Mouse (Mus musculus): ENCODE measurements around the gene Olfr447. TPM values are rescaled to one million over a fixed set of nuclear protein-coding genes. Genes with fewer than 3 reads are reported as not detected.

Gene Olfr447
- not detected for total RNA-seq (2021)

DNA sequence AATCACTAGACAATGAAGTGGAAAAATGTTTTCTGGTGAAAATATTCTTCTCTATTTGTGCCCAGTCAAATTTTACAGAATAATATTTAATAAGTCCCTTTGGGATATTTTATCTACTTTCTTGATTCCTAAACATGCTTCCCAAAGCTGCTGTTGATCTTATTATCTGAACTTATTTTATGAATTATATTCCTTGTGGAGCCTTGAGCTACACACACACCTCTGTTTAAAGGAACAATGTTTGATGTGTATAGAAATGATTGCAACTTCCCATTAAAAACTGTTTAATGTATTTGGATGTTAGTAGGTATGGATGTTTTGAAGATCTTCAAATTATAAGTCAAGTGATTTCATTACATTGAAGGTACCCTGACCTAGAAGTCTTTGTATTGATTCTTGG, at the start of gene Olfr447:
Gene Olfr447 (plus strand): TSS at position 301 of the 400 bp plus-strand sequence.
- intact Hi-C loops (cut with DNase I): no loop called here
- DNase-seq: no peak

DNA sequence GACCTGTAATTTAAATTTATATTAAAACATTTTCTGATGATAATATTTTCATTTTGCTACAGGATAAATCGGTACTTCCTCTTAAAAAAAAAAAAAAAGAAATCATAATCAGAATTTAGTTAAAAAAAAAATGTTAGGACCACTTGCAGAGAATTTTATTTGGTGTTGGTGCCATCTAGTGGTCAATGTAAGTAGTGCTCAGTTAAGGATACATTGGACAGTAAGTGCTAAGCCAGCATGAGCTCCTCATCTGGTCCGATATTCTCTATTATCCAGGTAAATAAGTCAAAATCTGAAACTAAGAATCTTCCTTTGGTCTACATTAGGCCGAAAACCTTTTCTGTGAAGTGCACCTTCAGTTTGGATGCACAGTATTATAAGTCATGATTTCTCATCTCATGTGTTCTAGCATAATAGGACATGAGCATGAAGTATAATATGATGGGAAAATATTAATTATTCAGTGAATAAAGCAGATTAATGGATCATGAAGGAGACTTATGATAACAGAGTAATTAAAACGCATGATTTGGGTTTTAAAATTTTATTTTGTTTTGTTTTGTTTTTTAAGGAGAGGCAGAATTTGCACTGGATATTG, 48.4 kb upstream of the Olfr447 start:
- DNase-seq: peak; percentile 3 to 6
- intact Hi-C loops (cut with DNase I): loop anchor here (5.0 kb wide), 2 partner anchors 248 to 633 kb away; no protein-coding TSS in a partner anchor

DNA sequence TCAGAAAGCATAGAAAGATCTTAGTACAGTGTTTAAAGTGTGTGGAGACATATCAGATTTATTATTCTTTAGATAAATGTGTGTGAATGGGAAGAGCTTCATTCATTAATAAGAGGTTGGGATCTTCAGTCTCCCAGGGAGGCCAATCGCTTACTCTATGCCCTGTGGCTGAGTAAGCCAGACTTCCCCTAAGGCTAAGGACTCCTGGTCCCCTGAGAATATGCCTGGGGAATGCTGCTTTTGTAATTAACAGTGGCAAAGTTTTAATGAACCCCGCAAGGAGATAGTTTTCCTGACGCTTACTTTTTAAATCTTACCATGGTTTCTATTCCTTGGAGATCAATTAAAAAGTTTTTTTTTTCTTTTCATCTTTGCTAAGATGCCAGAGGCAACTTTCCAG, 39.0 kb upstream of the Olfr447 start:
- DNase-seq: no peak
- intact Hi-C loops (cut with DNase I): no loop called here

DNA sequence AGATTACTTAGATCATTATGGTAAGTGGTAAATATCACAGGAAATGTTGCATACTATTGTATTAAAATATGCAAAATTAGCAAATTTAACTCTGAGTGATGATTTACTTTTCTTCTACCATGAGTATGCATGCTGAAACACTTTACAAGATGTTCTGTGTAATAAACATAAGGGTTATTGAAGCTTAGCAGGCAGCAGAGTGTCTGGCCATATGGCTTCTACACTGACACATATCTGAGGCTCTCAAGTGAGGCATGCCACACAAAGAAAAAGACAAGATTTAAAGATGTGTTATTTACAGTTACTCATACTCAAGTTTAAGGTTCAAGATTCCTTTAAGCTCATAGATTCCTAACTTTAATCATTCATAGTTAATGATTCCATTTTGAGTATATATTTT, 32.4 kb upstream of the Olfr447 start:
- intact Hi-C loops (cut with DNase I): no loop called here
- DNase-seq: no peak

DNA sequence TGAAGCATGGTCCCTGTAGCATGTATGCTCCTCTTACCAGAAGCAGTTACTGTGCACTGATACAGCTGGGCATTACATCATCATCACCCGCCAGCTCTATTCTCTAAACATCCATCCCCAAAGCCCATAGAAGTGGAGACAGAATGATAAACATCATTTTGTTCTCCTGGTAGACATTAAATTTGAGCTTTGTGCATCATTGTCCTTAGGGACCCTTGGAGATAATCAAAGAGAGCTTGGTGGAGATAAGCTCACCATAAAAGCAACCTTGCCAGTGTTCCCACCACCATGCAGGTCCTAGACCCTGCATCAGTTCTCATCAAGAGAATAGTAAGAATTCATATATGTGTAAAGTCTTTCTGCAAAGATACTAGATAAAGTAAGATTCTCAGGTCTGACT, 18.5 kb upstream of the Olfr447 start, which contains the start of gene Olfr448:
Gene Olfr448 (plus strand): TSS at position 301 of the 400 bp plus-strand sequence.
- intact Hi-C loops (cut with DNase I): no loop called here
- no peak for DNase-seq

- DNase-seq: no peak
- intact Hi-C loops (cut with DNase I): no loop called here
These were observed 8.3 kb upstream of the Olfr447 start for GRCm38 (mm10) chr6:42900345-42900744.

GRCm38 (mm10) chr6:42921077-42921476, 12.4 kb downstream of the Olfr447 start, which contains the start of gene Olfr446:
Gene Olfr446 (plus strand): TSS chr6:42921377.
- no peak for DNase-seq
- intact Hi-C loops (cut with DNase I): no loop called here

DNA sequence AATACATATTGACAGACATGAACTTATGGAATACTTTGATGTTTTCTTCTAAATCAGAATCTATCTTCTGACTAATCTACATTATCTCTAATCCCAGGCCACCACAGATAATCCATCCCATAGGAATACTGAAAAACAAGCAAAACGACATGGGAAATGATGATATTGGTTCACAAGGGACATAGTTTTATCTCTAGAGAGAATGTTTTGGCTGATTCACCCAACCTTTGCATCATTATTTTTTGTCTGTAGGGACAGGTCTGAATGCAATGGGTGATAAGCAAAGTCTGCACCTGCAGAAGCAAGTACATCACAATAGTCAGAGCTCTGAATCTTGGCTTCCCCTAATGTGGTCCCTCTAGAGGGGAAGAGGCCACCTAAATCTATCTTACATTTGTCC, 40.1 kb downstream of the Olfr447 start, which contains the start of gene Olfr444:
Gene Olfr444 (plus strand): TSS at position 301 of the 400 bp plus-strand sequence.
- intact Hi-C loops (cut with DNase I): no loop called here
- DNase-seq: no peak

Other genes with a start within 250 kb of the Olfr447 start
- gene Tcaf1, start 198.8 kb upstream of the Olfr447 start, total RNA-seq (2021): 10 to 100 TPM; 11.4 to 12.2 TPM
- gene Olfr453, start 169.5 kb upstream of the Olfr447 start, total RNA-seq (2021): not detected
- not detected for gene Olfr38, start 152.5 kb upstream of the Olfr447 start, total RNA-seq (2021)
- not detected for gene Olfr452, start 123.8 kb upstream of the Olfr447 start, total RNA-seq (2021)
- not detected for gene Olfr450, start 96.9 kb upstream of the Olfr447 start, total RNA-seq (2021)
- not detected for gene Olfr449, start 74.5 kb upstream of the Olfr447 start, total RNA-seq (2021)
- gene Olfr448, start 18.4 kb upstream of the Olfr447 start, total RNA-seq (2021): not detected
- gene Olfr446, start 12.5 kb downstream of the Olfr447 start, total RNA-seq (2021): not detected
- gene Olfr444, start 40.2 kb downstream of the Olfr447 start, total RNA-seq (2021): not detected
- gene Olfr441, start 197.5 kb downstream of the Olfr447 start, total RNA-seq (2021): not detected
- not detected for gene Olfr237-ps1, start 237.7 kb downstream of the Olfr447 start, total RNA-seq (2021)